Mouse (Mus musculus): ENCODE measurements around the gene Adamts2. TPM values are rescaled to one million over a fixed set of nuclear protein-coding genes. Genes with fewer than 3 reads are reported as not detected.
A peak's percentile ranks its signal among the peaks of the same experiment; 100 is the strongest.

Adamts2 gene
- total RNA-seq, 2 experiments from 2014 or later, result 28.5 to 32.0 TPM

GRCm38 (mm10) chr11:50739453-50739852 lies 137.6 kb downstream of the Adamts2 start:
- peak; percentile 39 for DNase-seq

GRCm38 (mm10) chr11:50742146-50742545 lies 140.3 kb downstream of the Adamts2 start:
- no peak for DNase-seq

GRCm38 (mm10) chr11:50744971-50745370 lies 143.1 kb downstream of the Adamts2 start:
- DNase-seq, result peak; percentile 35

GRCm38 (mm10) chr11:50746508-50746907 lies 144.6 kb downstream of the Adamts2 start:
- peak; percentile 39 for DNase-seq

GRCm38 (mm10) chr11:50750983-50751585 lies 149.2 kb downstream of the Adamts2 start:
- DNase-seq, result no peak

GRCm38 (mm10) chr11:50757741-50758140 lies 155.9 kb downstream of the Adamts2 start:
- no peak for DNase-seq

- no peak for DNase-seq
These were observed 164.6 kb downstream of the Adamts2 start for GRCm38 (mm10) chr11:50766461-50766860.

- peak; percentile 57 for DNase-seq
These were observed 165.2 kb downstream of the Adamts2 start for GRCm38 (mm10) chr11:50767039-50767438.

- peak; percentile 93 for DNase-seq
These were observed 167.3 kb downstream of the Adamts2 start for GRCm38 (mm10) chr11:50768995-50769749.

GRCm38 (mm10) chr11:50771006-50771405 lies 169.1 kb downstream of the Adamts2 start:
- no peak for DNase-seq

- DNase-seq, result no peak
These were observed 195.8 kb downstream of the Adamts2 start for GRCm38 (mm10) chr11:50797674-50798073.

- DNase-seq, result no peak
These were observed 197.0 kb downstream of the Adamts2 start for GRCm38 (mm10) chr11:50798836-50799235.

GRCm38 (mm10) chr11:50814233-50814632 lies 212.3 kb downstream of the Adamts2 start:
- DNase-seq, result no peak

- no peak for DNase-seq
These were observed 224.3 kb downstream of the Adamts2 start for GRCm38 (mm10) chr11:50826214-50826613.

GRCm38 (mm10) chr11:50827010-50827953 lies 225.4 kb downstream of the Adamts2 start, which contains the start of gene Zfp354c:
Gene Zfp354c (minus strand): TSS chr11:50827724.
- peak; percentile 86 for DNase-seq

- DNase-seq, result no peak
These were observed 233.8 kb downstream of the Adamts2 start for GRCm38 (mm10) chr11:50835727-50836126.

GRCm38 (mm10) chr11:50841023-50841735 lies 239.3 kb downstream of the Adamts2 start, which contains the start of gene Zfp879:
Gene Zfp879 (minus strand): TSS chr11:50841552.
- DNase-seq, result peak; percentile 89

- no peak for DNase-seq
These were observed 244.1 kb downstream of the Adamts2 start for GRCm38 (mm10) chr11:50845951-50846350.

- no peak for DNase-seq
These were observed 245.2 kb downstream of the Adamts2 start for GRCm38 (mm10) chr11:50847047-50847446.

- no peak for DNase-seq
These were observed 246.7 kb downstream of the Adamts2 start for GRCm38 (mm10) chr11:50848520-50849137.

GRCm38 (mm10) chr11:50849310-50849709 lies 247.4 kb downstream of the Adamts2 start:
- no peak for DNase-seq

All from heart, postnatal 4 days (tissue).